14 mouse cellular contexts compared by ENCODE assay signal in the genomic region with DNA sequence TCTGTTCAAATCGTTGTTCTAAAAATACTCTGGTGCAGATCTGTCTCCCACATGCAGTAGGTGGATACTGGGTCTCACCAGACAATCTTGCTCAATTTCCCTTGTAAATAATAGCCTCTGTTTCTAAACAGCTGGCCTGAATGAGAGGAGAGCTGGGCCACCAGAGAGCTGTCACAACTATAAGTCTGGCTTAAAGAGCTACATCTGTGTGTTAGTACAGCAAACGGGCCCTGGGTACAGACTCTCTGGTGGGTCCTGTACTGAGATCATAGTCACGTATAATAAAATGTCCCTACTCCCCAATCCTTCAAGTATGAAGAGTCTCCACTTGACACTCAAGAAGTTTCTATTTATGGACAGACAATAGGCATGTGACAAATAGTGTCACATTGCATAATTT.
"Had no signal": no experiment of that assay in that cellular context is flagged by ENCODE, and none has a peak within 500 bp of the region (broad histone marks: within the 10 kb centered on the region; RNA-seq: fewer than 3 reads in every experiment).

No protein-coding gene starts in this region.

- H3K27me3 ChIP-seq: limb, embryonic 15.5 days; liver, embryonic 12.5 days; neural tube, embryonic 12.5 days had no signal

- H3K4me3 ChIP-seq: limb, embryonic 15.5 days; liver, embryonic 12.5 days; midbrain, embryonic 10.5 days; myocyte; neural tube, embryonic 12.5 days had no signal

- ATAC-seq: liver, embryonic 12.5 days had no signal

- DNase-seq: kidney, adult 11 months; kidney, postnatal 10 days; left cerebral cortex, postnatal 4 days; lung, postnatal 4 days; retina, postnatal 1 day; right cerebral cortex, postnatal 4 days; spleen, adult 18-20 months; thymus, adult 18-20 months; thymus, postnatal 14 days had no signal

- H3K4me2 ChIP-seq: limb, embryonic 15.5 days; liver, embryonic 12.5 days; neural tube, embryonic 12.5 days had no signal

- H3K27ac ChIP-seq: limb, embryonic 15.5 days; liver, embryonic 12.5 days; midbrain, embryonic 10.5 days; neural tube, embryonic 12.5 days had no signal

- H3K36me3 ChIP-seq: limb, embryonic 15.5 days; liver, embryonic 12.5 days; midbrain, embryonic 10.5 days; neural tube, embryonic 12.5 days had no signal

- H3K4me1 ChIP-seq: liver, embryonic 12.5 days; neural tube, embryonic 12.5 days had no signal

- H3K9ac ChIP-seq: limb, embryonic 15.5 days; liver, embryonic 12.5 days; neural tube, embryonic 12.5 days had no signal

- H3K9me3 ChIP-seq: limb, embryonic 15.5 days; liver, embryonic 12.5 days; midbrain, embryonic 10.5 days; neural tube, embryonic 12.5 days had no signal
